Mouse (Mus musculus) forebrain, embryonic 16.5 days (tissue): ENCODE results near the gene Hspa12b. TPM values are rescaled to one million over a fixed set of nuclear protein-coding genes. Genes with fewer than 3 reads are reported as not detected.
A peak's percentile ranks its signal among the peaks of the same experiment; 100 is the strongest.

Source experiments
- ATAC-seq: fragments of 200-750 bp; cut with Nextera tagmentation; 2 replicates; pipeline ENCODE4 v1.8.0; 2017; ENCODE audit warnings: mild to moderate bottlenecking, moderate library complexity
- H3K27ac ChIP-seq: fragments of 300-500 bp; sonication (generic); 2 replicates; pipeline ENCODE4 v1.5.1; 2014; ENCODE audit warnings: low read length, control low read depth
- H3K27me3 ChIP-seq: fragments of 300-500 bp; sonication (generic); replicated peaks from 2 replicates; pipeline ENCODE4 v1.6.1; 2014; ENCODE audit warnings: low read length; ENCODE audit not compliant: control insufficient read depth, insufficient read depth
- H3K36me3 ChIP-seq: fragments of 300-500 bp; sonication (generic); 2 replicates; pipeline ENCODE4 v1.6.1; 2014; ENCODE audit not compliant: control insufficient read depth, insufficient read depth
- H3K4me1 ChIP-seq: fragments of 300-500 bp; sonication (generic); replicated peaks from 2 replicates; pipeline ENCODE4 v1.6.1; 2014; ENCODE audit warnings: low read length; ENCODE audit not compliant: control insufficient read depth, insufficient read depth
- H3K4me2 ChIP-seq: fragments of 300-500 bp; sonication (generic); 2 replicates; pipeline ENCODE4 v1.6.1; 2014; ENCODE audit warnings: mild to moderate bottlenecking, low read length, control low read depth
- H3K4me3 ChIP-seq: fragments of 300-500 bp; sonication (generic); replicated peaks from 2 replicates; pipeline ENCODE4 v1.5.1; 2014; ENCODE audit warnings: mild to moderate bottlenecking, low read length, control low read depth
- H3K9ac ChIP-seq: fragments of 300-500 bp; sonication (generic); replicated peaks from 2 replicates; pipeline ENCODE4 v1.6.1; 2014; ENCODE audit warnings: low read depth, low read length, control low read depth
- H3K9me3 ChIP-seq: fragments of 300-500 bp; sonication (generic); 2 replicates; pipeline ENCODE4 v1.6.1; 2016; ENCODE audit warnings: low read length; ENCODE audit not compliant: control insufficient read depth
- WGBS: fragments of 180-500 bp; shearing (Covaris S2); extraction: QIAGEN DNeasy Blood & Tissue Kit; methylation state at CpG from one replicate; pipeline ENCODE4 v1.1.7; 2014; 5-methylcytosine and 5-hydroxymethylcytosine counted together
- polyA plus RNA-seq: library from polyadenylated mRNA; unstranded; fragments of >200 nt; fragmentation: Nextera tagmentation; extraction: Ambion mirVana; gene quantifications from 2 replicates; pipeline ENCODE4 v1.2.1, GENCODE M21; 2015

Hspa12b gene
- 4.4 and 4.7 TPM in 2 replicates for polyA plus RNA-seq

GRCm38 (mm10) chr2:131127161-131127730, at the start of gene Hspa12b:
TSS of gene Hspa12b (plus strand) at chr2:131127280.
- peak within 1 kb of the TSS; percentile 62 for H3K4me2 ChIP-seq
- H3K4me3 ChIP-seq = peak within 1 kb of the TSS; percentile 33
- 1% methylated on average over 28 of the region's 28 CpGs for WGBS
- no peaks in the 10 kb centered on the region for H3K27me3 ChIP-seq
- ATAC-seq = peak; percentile 61
- no peaks in the 10 kb centered on the region for H3K9me3 ChIP-seq
- H3K27ac ChIP-seq = no peak within 1 kb of the TSS
- H3K4me1 ChIP-seq = peaks cover 6% of the 10 kb centered on the region
- no peaks in the 10 kb centered on the region for H3K36me3 ChIP-seq
- H3K9ac ChIP-seq = peak within 1 kb of the TSS; percentile 56

- Histone ChIP-seq H3K4me3 (no peak overlapping the region), H3K4me1 (no peaks in the 10 kb centered on the region), H3K27me3 (no peaks in the 10 kb centered on the region), H3K36me3 (no peaks in the 10 kb centered on the region), H3K27ac (no peak overlapping the region), H3K9ac (no peak overlapping the region), H3K9me3 (no peaks in the 10 kb centered on the region), H3K4me2 (no peak overlapping the region)
- ATAC-seq = no peak
- WGBS = 87% methylated on average over 5 of the region's 5 CpGs
Measured at GRCm38 (mm10) chr2:131080507-131080906, 46.6 kb upstream of the Hspa12b start.

- WGBS = 81% methylated on average over 4 of the region's 4 CpGs
- H3K9me3 ChIP-seq = no peaks in the 10 kb centered on the region
Measured at GRCm38 (mm10) chr2:131084206-131084605, 42.9 kb upstream of the Hspa12b start.

GRCm38 (mm10) chr2:131086667-131087390, 40.3 kb upstream of the Hspa12b start, which contains the start of gene Siglec1:
TSS of gene Siglec1 (minus strand) at chr2:131086765.
- Histone ChIP-seq H3K9ac (no peak within 1 kb of the TSS), H3K36me3 (no peaks in the 10 kb centered on the region), H3K4me1 (no peaks in the 10 kb centered on the region), H3K4me3 (no peak within 1 kb of the TSS), H3K27me3 (no peaks in the 10 kb centered on the region), H3K4me2 (no peak within 1 kb of the TSS), H3K9me3 (no peaks in the 10 kb centered on the region), H3K27ac (no peak within 1 kb of the TSS)
- ATAC-seq = no peak
- 83% methylated on average over 11 of the region's 11 CpGs for WGBS

More at GRCm38 (mm10) chr2:131084206-131084605, 42.9 kb upstream of the Hspa12b start:
- no peaks in the 10 kb centered on the region for H3K4me1 ChIP-seq
- ATAC-seq = no peak
- H3K4me3 ChIP-seq = no peak overlapping the region
- no peak overlapping the region for H3K9ac ChIP-seq
- no peak overlapping the region for H3K4me2 ChIP-seq
- H3K27ac ChIP-seq = no peak overlapping the region
- H3K36me3 ChIP-seq = no peaks in the 10 kb centered on the region
- H3K27me3 ChIP-seq = no peaks in the 10 kb centered on the region

- Histone ChIP-seq H3K4me1 (no peaks in the 10 kb centered on the region), H3K4me2 (no peak overlapping the region), H3K27ac (no peak overlapping the region), H3K36me3 (no peaks in the 10 kb centered on the region), H3K27me3 (no peaks in the 10 kb centered on the region), H3K9me3 (no peaks in the 10 kb centered on the region), H3K4me3 (no peak overlapping the region), H3K9ac (no peak overlapping the region)
- no peak for ATAC-seq
- WGBS = 71% methylated on average over 4 of the region's 4 CpGs
Measured at GRCm38 (mm10) chr2:131088581-131088980, 38.5 kb upstream of the Hspa12b start.

GRCm38 (mm10) chr2:131089634-131090033, 37.4 kb upstream of the Hspa12b start:
- no peak overlapping the region for H3K4me3 ChIP-seq
- H3K27ac ChIP-seq = no peak overlapping the region
- H3K9ac ChIP-seq = no peak overlapping the region
- H3K27me3 ChIP-seq = no peaks in the 10 kb centered on the region
- H3K4me2 ChIP-seq = no peak overlapping the region
- WGBS = 94% methylated on average over 1 of the region's 1 CpGs
- no peak for ATAC-seq
- H3K4me1 ChIP-seq = no peaks in the 10 kb centered on the region
- no peaks in the 10 kb centered on the region for H3K36me3 ChIP-seq
- H3K9me3 ChIP-seq = no peaks in the 10 kb centered on the region

- Histone ChIP-seq H3K27me3 (no peaks in the 10 kb centered on the region), H3K4me3 (no peak overlapping the region), H3K4me1 (no peaks in the 10 kb centered on the region), H3K4me2 (no peak overlapping the region), H3K27ac (no peak overlapping the region), H3K9me3 (no peaks in the 10 kb centered on the region), H3K36me3 (no peaks in the 10 kb centered on the region), H3K9ac (no peak overlapping the region)
- ATAC-seq = no peak
- 76% methylated on average over 3 of the region's 3 CpGs for WGBS
Measured at GRCm38 (mm10) chr2:131090852-131091251, 36.2 kb upstream of the Hspa12b start.

GRCm38 (mm10) chr2:131093577-131093976, 33.5 kb upstream of the Hspa12b start:
- Histone ChIP-seq H3K9me3 (no peaks in the 10 kb centered on the region), H3K4me3 (no peak overlapping the region), H3K27me3 (no peaks in the 10 kb centered on the region), H3K4me2 (no peak overlapping the region), H3K27ac (no peak overlapping the region), H3K36me3 (no peaks in the 10 kb centered on the region), H3K9ac (no peak overlapping the region), H3K4me1 (no peaks in the 10 kb centered on the region)
- ATAC-seq = no peak
- 87% methylated on average over 5 of the region's 5 CpGs for WGBS

- peak; percentile 57 for ATAC-seq
Measured at GRCm38 (mm10) chr2:131094823-131095222, 32.3 kb upstream of the Hspa12b start.

More at GRCm38 (mm10) chr2:131094823-131095222, 32.3 kb upstream of the Hspa12b start:
- Histone ChIP-seq H3K4me1 (no peaks in the 10 kb centered on the region), H3K9me3 (no peaks in the 10 kb centered on the region), H3K27me3 (no peaks in the 10 kb centered on the region), H3K4me2 (no peak overlapping the region), H3K36me3 (no peaks in the 10 kb centered on the region), H3K9ac (no peak overlapping the region), H3K27ac (no peak overlapping the region), H3K4me3 (no peak overlapping the region)
- 0% methylated on average over 1 of the region's 1 CpGs for WGBS
